Mouse (Mus musculus) midbrain, embryonic 11.5 days (tissue): ENCODE measurements around the gene Fbxo44. TPM values are rescaled to one million over a fixed set of nuclear protein-coding genes. Genes with fewer than 3 reads are reported as not detected.
"Not testable (repeated sequence)": the region's sequence is repeated elsewhere in the genome, so short reads cannot be mapped to it uniquely, and the experiment has no call there.

Source experiments
- ATAC-seq: fragments of 200-750 bp; cut with Nextera tagmentation; 2 replicates; pipeline ENCODE4 v1.8.0; 2017; ENCODE audit warnings: moderate TSS enrichment, moderate library complexity; ENCODE audit not compliant: low FRiP score
- DNase-seq: peaks from one replicate; pipeline ENCODE4 v3.0.0; 2015; ENCODE audit warnings: low spot score; ENCODE audit errors: missing footprints
- H3K27ac ChIP-seq: fragments of 300-500 bp; sonication (generic); 2 replicates; pipeline ENCODE4 v1.5.1; 2014; ENCODE audit warnings: low read depth, low read length
- H3K27me3 ChIP-seq: fragments of 300-500 bp; sonication (generic); 2 replicates; pipeline ENCODE4 v1.6.1; 2014; ENCODE audit warnings: mild to moderate bottlenecking, low read length, moderate library complexity, mixed read lengths; ENCODE audit not compliant: control insufficient read depth, insufficient read depth
- H3K36me3 ChIP-seq: fragments of 300-500 bp; sonication (generic); 2 replicates; pipeline ENCODE4 v1.6.1; 2014; ENCODE audit warnings: mild to moderate bottlenecking, low read length, moderate library complexity, mixed read lengths; ENCODE audit not compliant: control insufficient read depth, insufficient read depth
- H3K4me1 ChIP-seq: fragments of 300-500 bp; sonication (generic); 2 replicates; pipeline ENCODE4 v1.6.1; 2014; ENCODE audit warnings: low read length; ENCODE audit not compliant: control insufficient read depth, insufficient read depth
- H3K4me2 ChIP-seq: fragments of 300-500 bp; sonication (generic); 2 replicates; pipeline ENCODE4 v1.6.1; 2014; ENCODE audit warnings: mild to moderate bottlenecking, moderate library complexity
- H3K4me3 ChIP-seq: fragments of 300-500 bp; sonication (generic); 2 replicates; pipeline ENCODE4 v1.5.1; 2014; ENCODE audit warnings: low read depth, low read length
- H3K9ac ChIP-seq: fragments of 300-500 bp; sonication (generic); 2 replicates; pipeline ENCODE4 v1.6.1; 2014; ENCODE audit warnings: low read length
- H3K9me3 ChIP-seq: fragments of 300-500 bp; sonication (generic); 2 replicates; pipeline ENCODE4 v1.6.1; 2016; ENCODE audit warnings: low read length; ENCODE audit not compliant: control insufficient read depth
- WGBS: fragments of 180-500 bp; shearing (Covaris S2); extraction: QIAGEN DNeasy Blood & Tissue Kit; methylation state at CpG from one replicate; pipeline ENCODE4 v1.1.7; 2014; 5-methylcytosine and 5-hydroxymethylcytosine counted together
- polyA plus RNA-seq: library from polyadenylated mRNA; unstranded; fragments of >200 nt; fragmentation: Nextera tagmentation; extraction: Ambion mirVana; gene quantifications from 2 replicates; pipeline ENCODE4 v1.2.1, GENCODE M21; 2014

Gene Fbxo44
- polyA plus RNA-seq, 1 experiment from 2014 or later = 65.3 TPM

DNA sequence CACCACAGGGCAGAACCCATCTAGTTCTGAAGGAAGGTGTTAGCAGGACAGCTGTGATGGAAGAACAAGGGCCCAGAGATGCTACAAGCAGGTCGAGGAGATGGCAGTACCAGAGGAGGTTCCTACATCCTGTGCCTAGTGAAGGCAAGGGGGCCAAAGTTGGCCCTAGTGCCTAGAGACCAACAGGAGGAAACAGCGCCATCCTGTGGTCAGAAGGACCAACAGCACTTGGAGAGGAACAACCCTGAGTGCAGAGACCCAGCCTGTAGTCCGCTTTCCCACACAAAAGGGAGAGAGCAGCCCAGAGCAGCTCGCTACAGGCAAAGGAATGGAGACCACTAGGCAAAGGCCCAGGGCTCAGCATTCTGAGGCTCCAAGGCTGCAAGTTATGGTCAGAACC is 25.5 kb upstream of the Fbxo44 start:
- H3K27me3 ChIP-seq = no peaks in the 10 kb centered on the region
- H3K4me3 ChIP-seq = no peak overlapping the region
- no peak overlapping the region for H3K4me2 ChIP-seq
- H3K36me3 ChIP-seq = no peaks in the 10 kb centered on the region
- H3K27ac ChIP-seq = no peak overlapping the region
- ATAC-seq (no peak), DNase-seq (no peak)
- no peaks in the 10 kb centered on the region; the same call in 1 of the 2 replicates for H3K4me1 ChIP-seq
- 70% methylated on average over 4 of the region's 4 CpGs for WGBS
- H3K9me3 ChIP-seq = no peaks in the 10 kb centered on the region
- H3K9ac ChIP-seq = no peak overlapping the region

DNA sequence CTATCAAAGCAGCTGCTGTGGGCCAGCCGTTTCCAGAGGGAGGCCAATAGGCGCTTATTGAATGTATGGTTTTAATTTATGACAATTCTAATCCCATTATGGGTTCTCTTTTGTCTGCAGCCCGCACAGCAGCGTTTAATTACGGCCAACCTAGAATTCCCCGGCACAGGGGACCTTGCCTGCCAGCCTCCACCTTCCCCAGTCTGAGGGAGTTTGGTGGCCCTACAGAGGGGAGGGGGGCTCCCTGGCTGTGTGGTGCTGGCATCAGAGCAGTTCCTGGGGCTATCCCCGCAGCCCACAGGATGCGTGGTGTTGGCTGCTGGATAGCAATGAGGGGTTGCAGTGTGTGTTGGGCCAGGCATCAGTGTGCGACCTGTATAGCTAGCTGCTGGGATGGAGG is 24.3 kb upstream of the Fbxo44 start:
- Histone ChIP-seq H3K4me2 (no peak overlapping the region), H3K9ac (no peak overlapping the region), H3K4me1 (no peaks in the 10 kb centered on the region; the same call in 1 of the 2 replicates), H3K36me3 (no peaks in the 10 kb centered on the region), H3K4me3 (no peak overlapping the region), H3K27me3 (no peaks in the 10 kb centered on the region), H3K27ac (no peak overlapping the region), H3K9me3 (no peaks in the 10 kb centered on the region)
- no peak for DNase-seq
- ATAC-seq = peak; percentile 57; the same call in 1 of the 2 replicates
- 36% methylated on average over 9 of the region's 9 CpGs for WGBS

DNA sequence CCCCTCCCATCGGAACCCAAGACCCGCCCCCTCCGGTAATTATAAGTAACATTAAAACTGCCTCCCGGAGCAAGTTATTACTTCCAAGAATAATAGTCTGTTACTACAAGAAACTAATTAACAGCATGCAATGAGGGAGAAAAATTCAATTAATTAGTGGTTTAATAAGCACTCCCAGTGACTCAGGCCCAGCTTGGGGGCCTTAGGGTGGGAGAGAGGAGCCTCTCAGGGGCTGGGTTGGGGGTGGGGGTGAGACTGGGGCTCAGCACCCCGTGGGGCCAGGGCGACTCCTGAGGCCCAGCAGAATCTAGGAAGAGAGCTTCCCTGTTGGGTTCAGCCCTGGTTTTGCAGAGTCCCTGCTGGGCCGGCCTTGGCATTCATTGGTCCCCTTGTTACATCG is 22.1 kb upstream of the Fbxo44 start:
- DNase-seq = no peak
- no peak overlapping the region for H3K27ac ChIP-seq
- peaks cover 5% of the 10 kb centered on the region; the same call in 1 of the 2 replicates for H3K27me3 ChIP-seq
- no peaks in the 10 kb centered on the region; the same call in 1 of the 2 replicates for H3K4me1 ChIP-seq
- H3K4me2 ChIP-seq = no peak overlapping the region
- H3K9ac ChIP-seq = no peak overlapping the region
- no peaks in the 10 kb centered on the region for H3K36me3 ChIP-seq
- no peak for ATAC-seq
- WGBS = 34% methylated on average over 8 of the region's 8 CpGs
- H3K4me3 ChIP-seq = no peak overlapping the region
- no peaks in the 10 kb centered on the region for H3K9me3 ChIP-seq

DNA sequence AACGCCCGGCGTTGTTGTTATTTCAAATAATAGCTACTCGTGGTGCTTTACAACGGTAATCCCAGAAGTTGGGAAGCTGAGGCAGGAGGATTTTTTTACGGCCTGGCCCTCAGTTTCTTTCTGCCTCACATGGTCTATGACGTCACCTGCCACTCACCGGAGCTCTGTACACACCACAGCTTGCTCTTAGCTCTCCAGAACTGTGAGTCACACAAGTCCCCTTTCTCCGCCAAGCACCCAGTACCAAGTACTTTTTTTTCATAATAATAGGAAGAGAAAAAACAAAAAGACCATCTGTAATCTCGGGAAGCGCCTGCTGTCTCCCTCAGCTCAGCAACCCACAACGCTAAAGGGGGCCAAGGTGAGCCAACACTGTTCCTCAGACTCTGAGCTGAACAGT is 21.2 kb upstream of the Fbxo44 start:
- WGBS = 89% methylated on average over 12 of the region's 12 CpGs
- no peak for DNase-seq

DNA sequence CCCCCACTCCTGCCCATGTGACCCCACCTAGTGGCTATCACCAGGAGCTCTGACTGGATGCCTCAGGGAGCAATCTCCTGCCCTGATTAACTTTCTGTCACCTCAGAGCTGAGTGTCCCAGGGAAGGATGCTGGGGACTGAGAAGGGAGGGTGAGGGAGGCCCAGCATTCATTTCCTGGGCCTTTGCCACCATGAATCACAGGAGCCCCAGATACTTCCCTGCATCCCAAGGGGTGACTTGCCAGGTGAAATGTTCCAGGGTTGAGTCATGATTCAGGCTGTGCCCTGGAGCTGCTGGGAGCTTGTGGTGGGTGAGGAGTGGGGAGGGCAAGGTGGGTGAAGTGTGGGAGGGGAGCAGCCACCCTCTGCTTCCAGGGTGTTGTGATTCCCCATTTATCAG is 17.4 kb upstream of the Fbxo44 start:
- no peak overlapping the region for H3K4me2 ChIP-seq
- DNase-seq = no peak
- H3K27me3 ChIP-seq = peaks cover 32% of the 10 kb centered on the region
- H3K27ac ChIP-seq = no peak overlapping the region
- ATAC-seq = no peak
- H3K4me3 ChIP-seq = no peak overlapping the region
- no peaks in the 10 kb centered on the region for H3K36me3 ChIP-seq
- H3K4me1 ChIP-seq = peaks cover 12% of the 10 kb centered on the region
- H3K9me3 ChIP-seq = no peaks in the 10 kb centered on the region
- no peak overlapping the region for H3K9ac ChIP-seq

More for the DNA sequence above, 21.2 kb upstream of the Fbxo44 start:
- H3K9me3 ChIP-seq = no peaks in the 10 kb centered on the region
- no peaks in the 10 kb centered on the region for H3K36me3 ChIP-seq
- no peak overlapping the region for H3K27ac ChIP-seq
- H3K4me2 ChIP-seq = no peak overlapping the region
- no peaks in the 10 kb centered on the region; the same call in 1 of the 2 replicates for H3K4me1 ChIP-seq
- no peak for ATAC-seq
- peaks cover 6% of the 10 kb centered on the region; the same call in 1 of the 2 replicates for H3K27me3 ChIP-seq
- no peak overlapping the region for H3K4me3 ChIP-seq
- H3K9ac ChIP-seq = no peak overlapping the region

DNA sequence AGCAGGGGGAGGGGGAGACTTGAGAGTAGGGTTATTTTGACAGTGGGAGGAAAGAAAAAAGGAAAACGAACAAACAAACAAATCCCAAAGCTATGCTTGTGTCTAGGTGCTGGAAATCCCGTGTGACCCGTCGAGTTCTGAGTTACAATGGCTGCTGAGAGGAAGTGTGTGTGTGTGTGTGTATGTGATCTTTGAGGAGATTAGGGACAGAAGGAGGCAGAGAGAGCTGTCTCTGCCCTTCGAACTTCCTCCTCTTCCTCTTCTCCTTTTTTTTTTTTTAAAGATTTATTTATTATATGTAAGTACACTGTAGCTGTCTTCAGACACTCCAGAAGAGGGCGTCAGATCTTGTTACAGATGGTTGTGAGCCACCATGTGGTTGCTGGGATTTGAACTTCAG is 16.3 kb upstream of the Fbxo44 start:
- H3K9me3 ChIP-seq, H3K27ac ChIP-seq, H3K4me3 ChIP-seq, DNase-seq, H3K4me2 ChIP-seq, H3K9ac ChIP-seq, ATAC-seq, H3K36me3 ChIP-seq: not testable (repeated sequence)
- peaks cover 12% of the 10 kb centered on the region for H3K4me1 ChIP-seq
- 75% methylated on average over 5 of the region's 6 CpGs for WGBS
- H3K27me3 ChIP-seq = peaks cover 41% of the 10 kb centered on the region

DNA sequence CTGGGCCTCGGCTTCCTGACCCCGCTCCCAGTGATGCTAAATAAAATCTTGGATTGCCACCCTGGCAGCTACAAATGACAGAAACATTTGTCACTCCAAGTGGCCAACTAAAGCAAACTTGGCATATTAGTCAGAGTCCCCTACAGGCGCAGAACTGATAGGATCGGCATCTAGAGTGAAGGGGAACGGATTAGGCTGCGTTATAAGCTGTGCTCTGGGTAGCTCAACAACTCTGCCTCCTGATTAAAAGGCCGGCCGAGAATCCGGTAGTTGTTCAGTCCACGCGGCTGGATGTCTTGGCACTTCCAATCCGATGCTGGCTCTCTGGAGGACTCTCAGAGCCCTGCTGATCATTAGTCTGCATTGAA is 14.2 kb upstream of the Fbxo44 start:
- WGBS = 5% methylated on average over 12 of the region's 12 CpGs
- no peak overlapping the region for H3K4me3 ChIP-seq
- H3K4me2 ChIP-seq = peak overlapping the region; percentile 42; the same call in 1 of the 2 replicates
- H3K36me3 ChIP-seq = no peaks in the 10 kb centered on the region
- H3K27ac ChIP-seq = peak overlapping the region; percentile 33; the same call in 1 of the 2 replicates
- no peak for ATAC-seq
- H3K9me3 ChIP-seq = no peaks in the 10 kb centered on the region
- peaks cover 14% of the 10 kb centered on the region for H3K4me1 ChIP-seq
- no peak overlapping the region for H3K9ac ChIP-seq
- peaks cover 46% of the 10 kb centered on the region for H3K27me3 ChIP-seq
- DNase-seq = peak; percentile 87

DNA sequence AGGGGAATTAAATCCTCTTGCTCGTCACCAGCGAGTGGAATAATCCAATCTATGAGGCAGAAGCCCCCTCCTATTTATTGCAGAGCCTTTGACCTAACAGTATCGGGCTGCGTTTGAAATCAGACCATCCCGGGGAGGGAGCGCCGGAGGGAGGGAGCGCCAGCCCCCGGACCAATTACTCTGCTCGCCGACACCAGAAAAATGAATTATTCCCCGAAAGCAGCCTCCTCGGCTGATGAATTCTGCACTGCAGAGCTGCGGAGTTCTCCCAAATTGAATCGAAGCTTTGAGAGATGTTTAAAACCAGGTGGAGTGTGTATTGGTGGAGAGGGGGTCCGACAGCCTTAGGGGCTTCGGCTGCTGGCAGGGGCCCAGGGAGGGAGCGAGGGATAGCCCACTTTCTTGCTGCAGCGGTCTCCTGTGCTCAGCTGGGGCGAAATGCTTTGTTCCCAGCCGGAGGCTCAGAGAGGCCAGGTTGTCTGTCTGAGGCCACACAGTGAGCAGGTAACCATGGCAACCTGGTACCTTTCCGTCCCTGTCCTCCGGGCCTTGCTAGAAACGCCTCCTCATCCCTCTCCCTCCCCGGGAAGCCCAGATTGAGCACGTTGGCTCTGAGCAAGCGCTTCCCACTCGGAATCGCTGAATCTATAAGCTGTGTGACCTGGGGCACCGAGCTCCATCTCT is 13.7 kb upstream of the Fbxo44 start:
- Histone ChIP-seq H3K4me3 (peak overlapping the region; percentile 9; the same call in 1 of the 2 replicates), H3K4me1 (peaks cover 14% of the 10 kb centered on the region), H3K27ac (peak overlapping the region; percentile 33; the same call in 1 of the 2 replicates), H3K9ac (0 out of 2 replicates have a peak overlapping the region, but pooled peaks have one; percentile 21), H3K36me3 (no peaks in the 10 kb centered on the region), H3K27me3 (peaks cover 48% of the 10 kb centered on the region), H3K4me2 (peak overlapping the region; percentile 42), H3K9me3 (no peaks in the 10 kb centered on the region)
- WGBS = under 1% methylated on average over 30 of the region's 30 CpGs
- ATAC-seq (peak; percentile 56), DNase-seq (peak; percentile 93)

DNA sequence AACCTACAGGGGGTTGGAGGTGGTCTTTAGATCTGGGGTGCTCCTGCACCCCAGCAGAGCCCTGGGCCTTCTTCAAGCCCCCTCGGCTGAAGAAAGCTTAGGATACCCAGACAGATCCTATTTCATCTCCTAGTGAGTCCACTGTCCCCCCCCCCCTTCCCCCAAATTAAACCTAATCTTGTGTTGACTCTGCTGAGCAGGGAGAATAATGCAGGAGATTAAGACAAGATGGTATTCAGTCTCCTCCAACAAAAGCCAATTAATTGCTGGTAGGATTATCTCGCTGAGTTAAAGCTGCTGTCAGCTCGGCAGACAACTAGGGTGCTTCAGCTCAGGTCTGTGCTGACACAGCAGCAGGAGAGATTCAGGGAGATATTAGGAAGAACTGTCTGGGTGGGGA is 11.0 kb upstream of the Fbxo44 start:
- peaks cover 18% of the 10 kb centered on the region for H3K4me1 ChIP-seq
- no peaks in the 10 kb centered on the region for H3K9me3 ChIP-seq
- no peak overlapping the region for H3K9ac ChIP-seq
- 6% methylated on average over 3 of the region's 3 CpGs for WGBS
- H3K36me3 ChIP-seq = no peaks in the 10 kb centered on the region
- H3K27me3 ChIP-seq = peaks cover 50% of the 10 kb centered on the region
- ATAC-seq (0 out of 2 replicates have a peak, but pooled peaks have one; percentile 4), DNase-seq (no peak)
- H3K27ac ChIP-seq = no peak overlapping the region
- H3K4me2 ChIP-seq = no peak overlapping the region
- H3K4me3 ChIP-seq = no peak overlapping the region
